8 mouse cellular contexts compared by ENCODE assay signal in the genomic region with DNA sequence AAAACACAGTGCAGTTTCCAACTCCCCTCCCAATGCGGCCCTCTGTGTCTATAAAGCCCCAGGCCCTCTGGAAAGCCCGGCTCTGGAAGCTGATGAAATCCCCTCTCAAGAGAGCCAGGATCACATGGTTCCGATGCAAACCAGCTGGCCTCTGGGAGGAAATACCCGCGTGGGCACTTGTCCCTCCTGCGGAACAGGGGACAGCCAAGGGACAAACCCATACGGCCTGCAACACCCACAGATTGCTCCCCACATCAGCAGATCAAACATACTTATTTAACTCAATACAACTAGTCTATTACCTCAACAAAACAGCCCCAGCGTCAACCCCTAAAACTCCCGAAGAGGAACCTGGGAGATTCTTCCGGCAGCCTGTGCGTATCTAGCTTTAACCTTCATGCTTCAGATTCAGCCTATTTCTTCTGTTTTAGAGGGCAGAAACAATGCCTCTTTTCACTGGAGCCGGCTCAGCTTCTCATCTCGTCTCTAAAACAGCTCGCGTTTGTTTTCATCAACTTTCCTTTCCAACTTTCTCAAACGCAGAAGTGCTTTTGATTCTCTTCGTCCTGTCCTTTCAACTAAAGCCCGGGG. TPM values are rescaled to one million over a fixed set of nuclear protein-coding genes. Genes with fewer than 3 reads are reported as not detected.
DNase-seq lines count a peak whose midpoint lies in the region; ATAC-seq and TF ChIP-seq lines count a peak whose summit lies in the region.

No protein-coding gene starts in this region.

- H3K27me3 ChIP-seq in heart, embryonic 11.5 days (ENCODE audit: control insufficient read depth, insufficient read depth, low read length) = no peaks in the 10 kb centered on the region; the same call in 1 of the 2 replicates
- no peaks in the 10 kb centered on the region for H3K27me3 ChIP-seq in limb, embryonic 12.5 days
- no peaks in the 10 kb centered on the region for H3K27me3 ChIP-seq in myocyte (ENCODE audit: control insufficient read depth, insufficient read depth, insufficient read length)

- ATAC-seq in heart, embryonic 11.5 days (replicated peaks; ENCODE audit: insufficient number of reproducible peaks, low FRiP score, low TSS enrichment) = no peak
- ATAC-seq in limb, embryonic 12.5 days (ENCODE audit: insufficient number of reproducible peaks, insufficient read depth, low FRiP score, low TSS enrichment, low read depth) = no peak

- peak overlapping the region; percentile 38 for H3K27ac ChIP-seq in bone marrow macrophage, adult 2 months (ENCODE audit: insufficient read depth, low read depth, low read length)
- no peak overlapping the region for H3K27ac ChIP-seq in heart, embryonic 11.5 days (ENCODE audit: low read depth, low read length)
- peak overlapping the region; percentile 45; the same call in 1 of the 2 replicates for H3K27ac ChIP-seq in limb, embryonic 12.5 days

- no peak for TF ChIP-seq CTCF in bone marrow macrophage, adult 2 months (IDR thresholded peaks at IDR 0.05; ENCODE audit: low read depth, low read length)

- peaks cover 23% of the 10 kb centered on the region for H3K4me1 ChIP-seq in bone marrow macrophage, adult 2 months (ENCODE audit: control insufficient read depth, insufficient read depth, low read length)
- peaks cover 19% of the 10 kb centered on the region for H3K4me1 ChIP-seq in heart, embryonic 11.5 days (ENCODE audit: control insufficient read depth, insufficient read depth, low read length)
- peaks cover 32% of the 10 kb centered on the region for H3K4me1 ChIP-seq in limb, embryonic 12.5 days (replicated peaks)

- peak overlapping the region; percentile 94 for H3K4me2 ChIP-seq in heart, embryonic 11.5 days
- H3K4me2 ChIP-seq in limb, embryonic 12.5 days = peak overlapping the region; percentile 96
- H3K4me2 ChIP-seq in myocyte (ENCODE audit: low read depth) = peak overlapping the region; percentile 94

- H3K79me2 ChIP-seq in myocyte (ENCODE audit: control insufficient read depth, insufficient read depth) = peaks cover 22% of the 10 kb centered on the region

- H3K9me3 ChIP-seq in heart, embryonic 11.5 days (replicated peaks; ENCODE audit: control insufficient read depth, low read length) = no peaks in the 10 kb centered on the region
- no peaks in the 10 kb centered on the region for H3K9me3 ChIP-seq in limb, embryonic 12.5 days

- WGBS in heart, embryonic 11.5 days (ENCODE audit: insufficient replicate concordance) = 4% methylated on average over 18 of the region's 18 CpGs
- under 1% methylated on average over 18 of the region's 18 CpGs for WGBS in limb, embryonic 12.5 days

- H3K9ac ChIP-seq in heart, embryonic 11.5 days (ENCODE audit: low read depth, low read length) = peak overlapping the region; percentile 48; the same call in 1 of the 2 replicates
- H3K9ac ChIP-seq in limb, embryonic 12.5 days (replicated peaks) = peak overlapping the region; percentile 53

- H3K4me3 ChIP-seq in bone marrow macrophage, adult 2 months (ENCODE audit: insufficient read depth, low read length) = peak overlapping the region; percentile 79
- H3K4me3 ChIP-seq in heart, embryonic 11.5 days (ENCODE audit: low read depth, low read length) = peak overlapping the region; percentile 58
- peak overlapping the region; percentile 61 for H3K4me3 ChIP-seq in limb, embryonic 12.5 days (replicated peaks)
- peak overlapping the region; percentile 59 for H3K4me3 ChIP-seq in myocyte

- intact Hi-C loops in left cerebral cortex, postnatal 10 days (cut with DNase I) = loop anchor here (5.0 kb wide), 1 partner anchor 252 kb away; no protein-coding TSS in a partner anchor

- H3ac ChIP-seq in myocyte (ENCODE audit: control insufficient read depth, insufficient read length) = peak overlapping the region; percentile 35

- peak; percentile 24 for DNase-seq in embryo, embryonic 10 days (ENCODE audit: low spot score)
- DNase-seq in embryo, embryonic 9.5 days (ENCODE audit: extremely low spot score) = no peak
- DNase-seq in yolk sac, embryonic 10.5 days (ENCODE audit: low spot score) = no peak
- no peak for DNase-seq in left cerebral cortex, postnatal 10 days (ENCODE audit: extremely low spot score in 1 of 2, low spot score in 2 of 2)

- no peaks in the 10 kb centered on the region for H3K36me3 ChIP-seq in heart, embryonic 11.5 days (ENCODE audit: control insufficient read depth, insufficient read depth, low read length)
- H3K36me3 ChIP-seq in limb, embryonic 12.5 days = no peaks in the 10 kb centered on the region
- H3K36me3 ChIP-seq in myocyte (ENCODE audit: control insufficient read depth, insufficient read depth) = no peaks in the 10 kb centered on the region

- TF ChIP-seq POLR2A in bone marrow macrophage, adult 2 months (IDR thresholded peaks at IDR 0.05; ENCODE audit: borderline replicate concordance, low read depth, low read length) = no peak
- TF ChIP-seq POLR2A in myocyte (IDR thresholded peaks at IDR 0.05; ENCODE audit: insufficient read length, low read depth) = peak; percentile 85

TF ChIP-seq in myocyte, 11 proteins besides CTCF, POLR2A, EP300 and RAD21:
- no peak for TF ChIP-seq TCF3 (IDR thresholded peaks at IDR 0.05; ENCODE audit: insufficient read length, low read depth)
- TF ChIP-seq SRF (IDR thresholded peaks at IDR 0.05; ENCODE audit: control insufficient read depth, insufficient read length, low read depth) = no peak
- TF ChIP-seq REST (IDR thresholded peaks at IDR 0.05; ENCODE audit: insufficient read depth, insufficient read length) = no peak
- TF ChIP-seq MYOG (IDR thresholded peaks at IDR 0.05; ENCODE audit: control insufficient read depth in 1 of 3, insufficient read depth in 1 of 3, insufficient read length in 2 of 3, low read depth in 2 of 3) = peak in 1 of 3 experiments; percentile 70
- peak; percentile 77 for TF ChIP-seq POLR2AphosphoS2 (IDR thresholded peaks at IDR 0.05; ENCODE audit: insufficient read length, low read depth)
- no peak for TF ChIP-seq E2F4 (IDR thresholded peaks at IDR 0.05; ENCODE audit: insufficient read depth)
- peak; percentile 13 for TF ChIP-seq TCF12 (IDR thresholded peaks at IDR 0.05; ENCODE audit: insufficient read depth, poor library complexity, severe bottlenecking)
- TF ChIP-seq CEBPB (IDR thresholded peaks at IDR 0.05; ENCODE audit: insufficient read depth, poor library complexity, severe bottlenecking) = peak; percentile 90; the same call in 1 of the 2 replicates
- TF ChIP-seq MAX (IDR thresholded peaks at IDR 0.05; ENCODE audit: low read depth) = peak; percentile 45
- TF ChIP-seq USF1 (IDR thresholded peaks at IDR 0.05; ENCODE audit: low read depth) = peak; percentile 40
- no peak for TF ChIP-seq MYOD1 (IDR thresholded peaks at IDR 0.05; ENCODE audit: control insufficient read depth in 1 of 3, insufficient read length in 2 of 3, low read depth in 2 of 3)
TF ChIP-seq in myocyte: peak in this region for 6.

RNA-seq across cellular contexts. Expression of a gene that starts 6.3 kb away (rescaled TPM):
- polyA plus RNA-seq in bone marrow macrophage, adult 2 months (2012; ENCODE audit: insufficient read depth, insufficient read length, missing spikeins) = 33.3 and 39.4 TPM in 2 replicates
- polyA plus RNA-seq in heart, embryonic 11.5 days (2014; fragmentation: Nextera tagmentation; extraction: Ambion mirVana) = 3.1 and 3.2 TPM in 2 replicates
- polyA plus RNA-seq in limb, embryonic 12.5 days (2016; fragmentation: Nextera tagmentation; extraction: Ambion mirVana) = 10.0 and 11.3 TPM in 2 replicates
- polyA plus RNA-seq in myocyte (2012; fragmentation: generic; extraction: Trizol) = 5.6 TPM
- 1 to 10 TPM; 3.4 to 4.8 TPM for total RNA-seq in left cerebral cortex, postnatal 10 days (2021)

RNA-seq across cellular contexts. Expression of a gene that starts 47.2 kb away (rescaled TPM):
- not detected in 2 replicates for polyA plus RNA-seq in bone marrow macrophage, adult 2 months (2012; ENCODE audit: insufficient read depth, insufficient read length, missing spikeins)
- polyA plus RNA-seq in heart, embryonic 11.5 days (2014; fragmentation: Nextera tagmentation; extraction: Ambion mirVana) = not detected in 2 replicates
- not detected in 2 replicates for polyA plus RNA-seq in limb, embryonic 12.5 days (2016; fragmentation: Nextera tagmentation; extraction: Ambion mirVana)
- not detected for polyA plus RNA-seq in myocyte (2012; fragmentation: generic; extraction: Trizol)
- not detected for total RNA-seq in left cerebral cortex, postnatal 10 days (2021)

RNA-seq across cellular contexts. Expression of a gene that starts 53.5 kb away (rescaled TPM):
- polyA plus RNA-seq in bone marrow macrophage, adult 2 months (2012; ENCODE audit: insufficient read depth, insufficient read length, missing spikeins) = not detected in 2 replicates
- not detected in 2 replicates for polyA plus RNA-seq in heart, embryonic 11.5 days (2014; fragmentation: Nextera tagmentation; extraction: Ambion mirVana)
- polyA plus RNA-seq in limb, embryonic 12.5 days (2016; fragmentation: Nextera tagmentation; extraction: Ambion mirVana) = not detected in 2 replicates
- polyA plus RNA-seq in myocyte (2012; fragmentation: generic; extraction: Trizol) = 0.07 TPM
- total RNA-seq in left cerebral cortex, postnatal 10 days (2021) = not detected
